Mouse (Mus musculus) retina, postnatal 1 day (tissue): Measurements from ENCODE around the gene Oasl2.
"Not testable (repeated sequence)": the region's sequence is repeated elsewhere in the genome, so short reads cannot be mapped to it uniquely, and the experiment has no call there.

Source experiments
- DNase-seq: peaks from one replicate; pipeline ENCODE4 v3.0.0-alpha.2; 2012

Oasl2 gene

GRCm38 (mm10) chr5:114896688-114897373, at the start of gene Oasl2:
TSS of gene Oasl2 (plus strand) at chr5:114896936.
- DNase-seq, result no peak

DNA sequence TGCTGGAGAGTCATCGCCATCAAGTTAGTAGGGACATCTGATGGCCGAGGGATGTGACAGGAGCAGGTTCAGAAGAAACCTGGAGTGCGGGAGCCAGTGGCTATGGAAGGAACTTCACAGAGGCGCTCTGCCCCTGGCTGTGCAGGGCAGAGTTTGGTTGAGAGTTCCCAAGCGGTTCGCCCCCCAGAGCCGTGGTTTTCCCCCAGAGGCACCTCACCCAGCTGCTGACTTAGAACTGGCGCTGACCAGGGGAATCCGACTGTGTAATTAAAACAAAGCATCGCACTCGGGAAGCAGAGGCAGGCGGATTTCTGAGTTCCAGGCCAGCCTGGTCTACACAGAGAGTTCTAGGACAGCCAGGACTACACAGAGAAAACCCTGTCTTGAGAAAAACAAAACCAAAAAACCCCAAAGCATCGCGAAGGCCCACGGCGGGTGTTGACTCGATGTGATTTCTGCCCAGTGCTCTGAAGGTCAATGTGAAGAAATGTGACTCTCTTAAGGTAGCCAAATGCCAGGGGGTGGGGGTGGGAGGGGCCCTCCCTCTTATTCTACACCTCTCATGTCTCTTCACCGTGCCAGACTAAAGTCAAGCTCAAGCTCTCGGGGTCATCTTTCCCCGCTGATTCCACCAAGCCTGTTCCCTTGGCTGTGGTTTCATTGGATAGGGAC, 45.0 kb upstream of the Oasl2 start:
- DNase-seq, result no peak

DNA sequence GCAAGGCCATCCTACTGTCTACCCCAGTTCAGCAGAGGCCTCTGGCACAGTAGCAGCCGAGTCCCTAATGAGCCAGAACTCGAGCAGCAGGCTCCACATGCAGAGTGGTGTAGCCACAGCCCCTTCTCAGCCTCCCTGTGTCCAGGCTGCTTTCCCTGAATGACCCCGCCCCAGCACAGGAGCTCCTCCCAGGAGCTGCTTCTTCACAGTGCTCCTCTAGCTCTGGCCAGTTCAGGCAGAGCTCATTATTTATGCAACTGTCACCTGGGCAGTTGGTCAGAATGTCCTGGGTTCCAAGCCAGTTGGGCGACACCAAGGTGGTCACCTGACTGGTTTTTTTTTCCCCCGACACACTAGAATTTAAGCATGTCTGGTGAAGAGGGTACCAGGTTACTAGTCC, 43.4 kb upstream of the Oasl2 start, which contains the start of gene 4930519G04Rik:
4930519G04Rik (plus strand) TSS at position 301 of the 400 bp plus-strand sequence.
- DNase-seq, result not testable (repeated sequence)

GRCm38 (mm10) chr5:114858582-114858981, 38.2 kb upstream of the Oasl2 start, which contains the start of gene Gm9936:
TSS of gene Gm9936 (minus strand) at chr5:114858682.
- DNase-seq, result no peak

GRCm38 (mm10) chr5:114859253-114859652, 37.5 kb upstream of the Oasl2 start:
- peak; percentile 90 for DNase-seq

DNA sequence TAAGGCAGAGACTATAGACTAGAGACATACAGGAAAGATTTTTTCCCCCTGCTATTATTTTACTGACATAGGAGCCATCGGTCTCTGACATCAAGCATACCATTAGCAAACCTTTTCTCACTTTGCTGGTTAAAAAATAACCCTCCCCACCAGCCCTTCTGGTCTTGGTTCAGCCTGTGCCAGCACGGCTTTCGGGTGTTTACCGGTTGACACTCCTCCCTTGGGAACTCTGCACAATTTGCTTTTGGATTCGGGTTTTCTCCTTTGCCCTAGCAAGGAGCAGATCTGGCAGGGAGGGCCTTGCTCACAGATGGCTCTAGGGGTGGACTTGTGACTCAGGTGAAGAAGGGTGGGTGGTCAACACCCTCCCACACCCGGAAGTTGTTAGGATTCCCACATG, 35.0 kb upstream of the Oasl2 start:
- no peak for DNase-seq

DNA sequence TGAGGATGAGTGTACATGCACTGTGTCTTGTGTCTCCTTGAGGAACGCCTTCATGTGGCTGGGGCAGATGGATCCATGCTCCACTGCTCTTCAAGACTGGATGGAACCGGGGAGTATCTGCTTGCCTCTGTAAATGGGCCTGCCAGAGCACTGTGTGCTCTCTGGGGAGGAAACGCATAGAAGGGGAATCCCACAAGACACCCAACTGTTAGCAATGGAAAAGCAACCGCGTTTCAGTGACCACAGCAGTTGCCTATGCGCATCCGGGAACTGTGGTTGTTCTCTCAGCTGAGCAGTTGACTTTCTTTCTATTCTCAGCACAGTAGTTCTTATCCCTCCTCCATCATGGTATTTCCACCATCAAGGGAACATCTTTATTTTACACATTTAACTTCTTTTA, 31.9 kb upstream of the Oasl2 start:
- DNase-seq, result no peak

DNA sequence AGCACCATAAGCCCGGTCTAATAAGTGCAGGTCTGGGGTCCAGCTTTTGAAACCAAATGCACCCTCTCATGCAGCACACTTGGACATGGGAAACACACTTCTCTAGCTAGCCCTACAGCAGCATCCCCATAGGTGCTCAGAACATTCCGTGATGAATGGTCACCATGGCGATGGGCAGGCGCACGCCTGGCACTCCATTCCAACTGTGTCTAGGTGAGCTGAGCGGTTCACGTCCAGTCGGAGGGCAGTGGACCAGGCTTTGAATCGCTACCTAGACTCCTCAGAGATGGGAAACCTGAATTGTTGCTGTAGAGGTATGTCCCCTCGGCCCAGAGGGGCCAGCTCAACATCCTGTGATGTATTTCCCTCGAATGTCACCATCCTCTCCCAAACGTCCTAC, 31.5 kb upstream of the Oasl2 start:
- no peak for DNase-seq

- DNase-seq, result no peak
These were observed 20.9 kb upstream of the Oasl2 start for GRCm38 (mm10) chr5:114875858-114876257.

- peak; percentile 95 for DNase-seq
These were observed 20.4 kb upstream of the Oasl2 start for GRCm38 (mm10) chr5:114876331-114876730.

DNA sequence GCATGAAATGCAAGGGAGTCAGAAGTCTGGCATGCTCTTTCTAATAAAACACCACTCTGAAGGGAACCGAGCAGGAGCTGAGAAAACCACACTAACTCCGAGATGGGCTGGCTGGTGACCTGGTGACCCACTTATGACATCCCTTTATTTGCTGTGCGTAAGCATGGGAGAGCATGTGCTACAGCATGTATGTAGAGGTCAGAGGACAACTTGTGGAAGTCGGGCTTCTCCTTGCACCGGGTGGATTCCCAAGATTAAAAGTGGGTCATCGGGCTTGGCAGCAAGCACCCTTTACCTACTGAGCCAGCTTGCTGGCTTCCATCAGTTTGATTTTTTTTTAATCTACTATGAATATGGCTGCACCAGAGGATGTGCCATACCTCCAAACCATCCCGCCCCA, 19.2 kb upstream of the Oasl2 start:
- peak; percentile 60 for DNase-seq

DNA sequence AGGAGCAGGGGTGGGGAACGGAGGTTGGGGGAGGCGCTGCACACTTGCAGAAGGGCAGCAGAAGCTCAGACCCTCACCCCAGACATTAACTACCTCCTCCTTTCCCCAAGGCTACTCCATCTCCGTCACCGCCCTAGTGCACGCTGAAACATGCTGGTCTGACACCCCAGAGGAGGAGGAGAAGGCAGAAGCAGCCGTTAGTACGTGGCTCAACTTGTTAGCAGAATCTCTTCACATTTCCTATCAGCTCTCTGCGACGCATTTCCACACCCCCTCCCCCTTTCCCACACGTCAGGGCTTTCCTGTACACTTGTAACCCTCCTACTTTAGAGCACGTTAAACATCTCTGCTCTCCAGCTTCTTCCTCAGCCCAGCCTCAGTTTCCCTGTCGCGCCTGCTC, 17.3 kb upstream of the Oasl2 start:
- peak; percentile 30 for DNase-seq

DNA sequence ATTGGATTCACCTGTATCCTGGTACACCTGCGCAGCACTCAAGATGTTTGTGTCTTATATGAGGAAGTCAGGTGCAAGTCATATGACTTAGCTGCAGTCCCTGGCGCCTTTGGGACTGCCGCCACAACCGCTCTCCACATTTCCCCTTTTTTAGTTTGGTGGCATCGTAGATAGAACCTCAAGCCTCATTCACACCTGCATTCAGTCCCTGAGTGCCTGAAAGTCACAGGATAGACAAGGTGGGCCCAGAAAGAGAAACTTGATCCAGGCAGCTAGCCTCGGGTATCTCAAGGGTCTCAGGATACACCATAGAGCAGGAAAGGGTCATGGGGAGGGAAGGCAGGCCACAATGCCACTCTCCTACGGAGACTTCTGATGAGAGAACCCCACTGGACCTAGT, 14.4 kb upstream of the Oasl2 start:
- DNase-seq, result not testable (repeated sequence)

GRCm38 (mm10) chr5:114883022-114883421, 13.7 kb upstream of the Oasl2 start:
- DNase-seq, result no peak

DNA sequence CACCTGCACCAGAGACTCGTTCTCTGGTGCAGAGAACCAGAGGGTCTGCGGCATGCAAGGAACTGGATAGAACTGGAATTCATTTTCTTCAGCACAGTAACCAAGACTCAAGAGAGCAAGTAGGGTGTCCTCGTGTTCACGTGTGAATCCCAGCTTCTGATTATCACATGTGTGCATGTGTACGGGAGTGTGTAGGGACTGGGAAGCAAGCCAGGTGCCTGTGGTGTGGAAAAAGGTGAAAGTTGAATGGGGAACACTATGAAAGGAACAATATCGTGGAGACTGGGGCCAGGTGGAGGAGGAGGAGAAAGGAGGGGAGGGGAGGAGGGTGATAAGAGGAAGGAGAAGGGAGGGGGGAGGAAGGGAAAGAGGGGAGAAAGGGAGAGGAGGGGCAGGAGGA, 9.9 kb upstream of the Oasl2 start:
- no peak for DNase-seq

DNA sequence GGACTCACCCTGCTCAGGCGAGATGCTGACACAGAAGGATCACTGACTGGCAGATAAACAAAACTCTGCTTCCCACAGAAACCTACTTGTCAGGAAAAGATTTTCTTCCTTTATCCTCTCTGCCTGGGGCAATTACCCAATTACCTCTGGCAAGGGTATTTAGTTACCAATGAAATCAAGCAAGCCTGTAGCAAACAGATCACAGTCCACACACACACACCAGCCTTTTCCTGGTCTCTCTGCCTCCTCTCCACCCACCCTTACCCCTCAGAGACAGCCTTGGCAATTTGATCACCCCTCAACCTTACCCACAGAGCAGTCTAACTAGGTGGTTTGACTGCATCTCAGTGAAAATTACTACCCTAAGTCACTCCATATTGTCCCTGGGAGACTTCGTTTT, 7.7 kb upstream of the Oasl2 start:
- no peak for DNase-seq

DNA sequence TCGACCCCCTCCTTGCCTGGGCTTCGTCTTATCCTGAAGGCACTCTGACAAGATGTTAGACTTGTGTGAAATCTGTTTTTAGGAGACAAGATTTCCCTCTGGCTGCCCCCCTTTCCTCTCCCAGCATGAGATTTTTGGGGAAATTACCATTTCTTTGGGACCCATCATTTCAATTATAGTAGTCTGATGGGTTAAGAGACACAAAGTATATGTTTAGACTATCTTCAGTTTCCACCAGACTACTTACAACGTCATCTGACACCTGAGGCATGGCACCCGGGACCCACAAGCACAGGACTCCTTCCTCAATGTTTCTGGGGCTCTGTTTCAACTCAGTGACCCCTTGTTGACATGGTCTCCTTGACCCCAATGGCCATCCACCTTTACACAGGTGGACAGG, 1.2 kb upstream of the Oasl2 start:
- no peak for DNase-seq

DNA sequence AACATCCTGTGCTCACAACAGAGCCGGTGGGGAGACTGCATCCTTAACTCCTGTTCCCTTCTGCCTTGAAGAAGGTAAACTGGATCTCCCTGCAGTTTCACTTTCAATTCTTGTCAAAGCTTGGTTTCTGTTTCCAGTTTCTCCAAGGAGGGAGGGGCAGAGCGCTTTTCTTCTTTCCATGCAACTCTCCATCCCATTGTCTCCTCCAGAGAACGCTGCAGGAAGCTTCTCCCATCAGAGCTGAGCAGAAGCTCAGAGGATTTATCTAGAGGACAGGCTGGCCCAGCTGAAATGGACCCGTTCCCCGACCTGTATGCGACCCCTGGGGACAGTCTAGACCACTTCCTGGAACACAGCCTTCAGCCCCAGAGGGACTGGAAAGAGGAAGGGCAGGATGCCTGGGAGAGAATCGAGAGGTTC, 648 bp downstream of the Oasl2 start:
- peak; percentile 44 for DNase-seq

- DNase-seq, result no peak
These were observed 2.1 kb downstream of the Oasl2 start for GRCm38 (mm10) chr5:114898857-114899256.

DNA sequence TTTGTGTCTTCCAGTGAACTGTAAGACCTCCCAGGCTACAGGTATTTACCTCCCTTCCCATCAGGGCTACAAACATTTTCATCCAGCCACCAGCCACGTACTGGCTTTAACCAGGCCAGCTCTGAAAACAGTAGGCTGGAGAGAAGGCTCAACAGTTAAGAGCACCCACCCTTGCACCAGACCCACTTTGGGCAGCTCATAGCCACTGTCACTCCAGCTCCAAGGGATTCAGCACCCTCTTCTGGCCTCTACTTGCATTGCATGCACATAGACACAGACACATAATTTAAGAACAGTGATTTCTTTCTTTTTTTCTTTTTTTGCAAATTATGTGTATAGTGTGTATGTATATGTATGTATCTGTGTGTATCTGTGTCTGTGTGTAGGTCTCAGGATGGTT, 5.7 kb downstream of the Oasl2 start:
- peak; percentile 83 for DNase-seq

GRCm38 (mm10) chr5:114908598-114909305, 12.0 kb downstream of the Oasl2 start:
- DNase-seq, result no peak

- DNase-seq, result no peak
These were observed 16.9 kb downstream of the Oasl2 start for GRCm38 (mm10) chr5:114913686-114914085.

DNA sequence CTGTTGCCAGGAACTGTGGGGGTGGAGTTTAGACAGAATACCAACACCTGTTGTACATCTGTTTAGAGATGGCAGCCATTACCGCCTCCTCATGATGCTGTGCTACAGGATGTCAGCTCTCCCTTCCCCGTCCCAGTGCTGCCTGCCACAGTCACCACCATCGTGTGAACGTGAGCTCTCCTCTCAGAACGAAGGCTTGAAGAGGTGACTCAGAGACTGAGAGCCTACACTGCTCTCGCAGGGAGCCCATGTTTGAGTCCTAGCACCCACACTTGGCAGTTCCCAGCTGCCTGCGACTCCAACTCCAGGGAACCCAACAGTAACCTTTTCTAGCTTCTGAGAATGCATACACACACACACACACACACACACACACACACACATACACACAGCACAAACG, 18.1 kb downstream of the Oasl2 start:
- no peak for DNase-seq

DNA sequence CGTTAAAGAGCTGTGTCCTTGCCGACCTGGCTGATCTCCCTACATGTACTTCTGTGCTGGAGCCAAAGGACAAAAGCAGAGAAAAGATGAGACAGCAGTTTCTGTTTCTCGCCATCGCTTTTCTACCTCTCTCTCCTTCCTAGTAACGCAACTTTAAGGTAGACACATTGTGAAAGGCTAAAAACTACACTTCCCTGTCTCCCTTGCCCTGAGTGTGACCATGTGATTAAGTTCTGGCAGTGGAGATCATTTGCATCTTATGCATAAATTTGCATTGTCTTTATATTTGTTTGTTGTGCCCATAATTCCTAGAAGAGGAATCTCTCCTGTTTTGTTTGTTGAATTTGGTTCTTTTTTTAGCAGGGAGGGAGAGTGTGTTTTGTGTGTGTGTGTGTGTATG, 19.1 kb downstream of the Oasl2 start:
- DNase-seq, result no peak
